ENCODE assay signal across 9 mouse cellular contexts in genomic region chr7:73183761-73184160, GRCm38 (mm10).
DNase-seq lines count a peak whose midpoint lies in the region; ATAC-seq lines count a peak whose summit lies in the region.
"Had no signal": no experiment of that assay in that cellular context is flagged by ENCODE, and none has a peak within 500 bp of the region (broad histone marks: within the 10 kb centered on the region; RNA-seq: fewer than 3 reads in every experiment).

No protein-coding gene starts in this region.

- H3K9ac ChIP-seq in hindbrain, embryonic 15.5 days: no peak overlapping the region
- H3K9ac ChIP-seq: heart, embryonic 15.5 days had no signal

- ATAC-seq in hindbrain, embryonic 15.5 days (ENCODE audit: low FRiP score, low read depth): no peak

- intact Hi-C loops in left cerebral cortex, postnatal 25 days (cut with DNase I): no loop called here

- WGBS in hindbrain, embryonic 15.5 days: 53% methylated on average over 8 of the region's 8 CpGs

- peak overlapping the region; percentile 79 for H3K27ac ChIP-seq in hindbrain, embryonic 15.5 days (replicated peaks)
- H3K27ac ChIP-seq: heart, embryonic 15.5 days had no signal

- peak; percentile 9 to 48 for DNase-seq in adrenal gland, adult (ENCODE audit: inconsistent age in 2 of 2, low spot score in 1 of 2)
- DNase-seq in adrenal gland, adult 18-20 months (ENCODE audit: low spot score in 2 of 2): no peak
- peak; percentile 31 for DNase-seq in urinary bladder, postnatal 14 days (ENCODE audit: low spot score)
- DNase-seq in urinary bladder, adult 2 months (ENCODE audit: low spot score): no peak
- DNase-seq in testis, postnatal 10 days (ENCODE audit: low spot score): peak; percentile 67
- DNase-seq in left cerebral cortex, postnatal 25 days (ENCODE audit: low spot score in 2 of 2): no peak
- DNase-seq in layer of hippocampus, adult 9-10 months (ENCODE audit: low spot score): no peak

- H3K4me3 ChIP-seq in hindbrain, embryonic 15.5 days: no peak overlapping the region
- H3K4me3 ChIP-seq: heart, embryonic 15.5 days had no signal

- H3K36me3 ChIP-seq in hindbrain, embryonic 15.5 days: no peaks in the 10 kb centered on the region
- H3K36me3 ChIP-seq: heart, embryonic 15.5 days had no signal

- no peaks in the 10 kb centered on the region for H3K9me3 ChIP-seq in hindbrain, embryonic 15.5 days
- H3K9me3 ChIP-seq: heart, embryonic 15.5 days had no signal

- H3K4me2 ChIP-seq in hindbrain, embryonic 15.5 days: no peak overlapping the region
- H3K4me2 ChIP-seq: heart, embryonic 15.5 days had no signal

- no peaks in the 10 kb centered on the region for H3K27me3 ChIP-seq in hindbrain, embryonic 15.5 days
- H3K27me3 ChIP-seq: heart, embryonic 15.5 days had no signal

- H3K4me1 ChIP-seq in hindbrain, embryonic 15.5 days (replicated peaks): peaks cover 18% of the 10 kb centered on the region
- H3K4me1 ChIP-seq: heart, embryonic 15.5 days had no signal

Comparison
In these comparisons a context has a peak if more than half of its experiments do, and no peak if none do; other contexts are left out.
1. DNase-seq: peak in adrenal gland, adult (2 of 2), urinary bladder, postnatal 14 days (single experiment) and testis, postnatal 10 days (single experiment); none in adrenal gland, adult 18-20 months (0 of 2), urinary bladder, adult 2 months (single experiment), left cerebral cortex, postnatal 25 days (0 of 2) and layer of hippocampus, adult 9-10 months (single experiment).